Mouse (Mus musculus): Measurements from ENCODE around the gene Serpinf2. TPM values are rescaled to one million over a fixed set of nuclear protein-coding genes. Genes with fewer than 3 reads are reported as not detected.
A peak's percentile ranks its signal among the peaks of the same experiment; 100 is the strongest.
"Not testable (repeated sequence)": the region's sequence is repeated elsewhere in the genome, so short reads cannot be mapped to it uniquely, and the experiment has no call there.

Serpinf2 gene
- polyA plus RNA-seq, 1 experiment from 2014 or later: 631 TPM

DNA sequence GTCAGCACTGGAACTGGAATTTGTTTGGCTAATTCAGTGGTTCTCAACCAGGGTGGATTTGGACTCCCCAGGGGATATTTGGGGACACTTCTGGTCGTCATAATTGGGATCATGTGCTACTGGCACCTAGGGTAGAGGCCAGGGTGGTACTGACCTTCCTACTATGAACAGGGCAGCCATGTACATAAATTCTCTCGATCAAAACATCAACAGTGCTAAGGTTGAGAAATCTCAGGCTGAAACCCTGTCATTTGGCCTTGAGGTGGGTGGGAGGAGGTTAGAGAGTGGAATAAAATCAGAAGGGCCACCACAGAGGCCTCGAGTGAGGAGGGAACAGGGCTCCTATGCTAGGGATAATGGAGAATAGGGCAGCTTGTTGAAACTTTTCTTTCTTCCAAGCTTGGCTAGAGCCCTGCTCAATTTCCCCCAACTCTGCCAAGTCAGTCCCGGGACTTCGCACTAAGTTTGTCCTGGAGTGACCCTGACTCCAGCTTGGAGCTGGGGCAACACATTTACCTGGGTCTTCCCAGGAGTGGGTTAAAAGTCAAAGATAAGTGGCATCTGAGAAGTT, 19.8 kb upstream of the Serpinf2 start:
- Histone ChIP-seq H3K4me2 (peak overlapping the region; percentile 92), H3K27me3 (no peaks in the 10 kb centered on the region), H3K4me3 (replicated peaks) (0 out of 2 replicates have a peak overlapping the region, but pooled peaks have one; percentile 97), H3K27ac (replicated peaks) (peak overlapping the region; percentile 99), H3K36me3 (replicated peaks) (peaks cover 12% of the 10 kb centered on the region), H3K9ac (peak overlapping the region; percentile 48), H3K9me3 (replicated peaks) (no peaks in the 10 kb centered on the region), H3K4me1 (replicated peaks) (peaks cover 88% of the 10 kb centered on the region)
- ATAC-seq (ENCODE audit: insufficient read depth): no peak
- 56% methylated on average over 5 of the region's 5 CpGs for WGBS (ENCODE audit: insufficient replicate concordance)

DNA sequence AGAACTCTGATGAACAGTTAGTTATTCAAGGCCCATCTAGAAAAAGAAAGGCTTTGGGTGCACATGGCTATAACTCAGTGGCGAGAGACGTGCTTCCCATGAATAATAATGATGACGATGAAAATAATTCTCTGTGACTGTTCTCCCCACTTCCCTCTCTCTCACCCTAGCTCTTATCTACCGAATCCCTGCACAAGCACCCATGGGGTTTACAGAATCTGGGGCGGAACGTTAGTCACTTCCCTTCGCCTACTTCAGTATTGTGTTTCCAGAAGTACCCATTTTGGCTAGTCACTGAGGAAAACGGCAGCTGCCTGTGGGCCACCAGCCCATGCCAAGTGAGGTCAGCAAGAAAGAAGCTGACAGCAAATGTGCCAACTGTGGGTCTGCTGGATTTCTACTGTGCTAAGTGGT, 19.2 kb upstream of the Serpinf2 start:
- 13% methylated on average over 8 of the region's 8 CpGs for WGBS (ENCODE audit: insufficient replicate concordance)
- ATAC-seq (ENCODE audit: insufficient read depth): no peak

DNA sequence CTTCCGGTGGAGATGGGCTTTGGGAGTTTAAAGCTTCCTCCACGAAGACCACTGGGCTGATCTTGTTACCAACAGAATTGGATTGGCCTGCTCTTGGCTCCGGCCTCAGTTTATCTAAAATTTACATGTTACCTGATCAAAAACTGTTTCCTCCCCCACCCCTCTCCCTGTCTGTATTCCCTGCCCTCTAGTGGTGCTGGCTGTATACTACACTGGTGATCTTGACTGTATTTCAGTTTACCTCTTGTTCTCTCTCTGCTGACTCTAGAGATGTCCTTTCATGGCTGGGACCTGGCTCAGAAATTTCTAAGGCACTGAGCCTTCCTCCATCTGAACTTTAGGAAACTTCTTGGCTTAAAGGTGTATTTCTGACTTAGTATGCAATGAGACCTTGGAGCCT, 18.8 kb upstream of the Serpinf2 start:
- 12% methylated on average over 3 of the region's 3 CpGs for WGBS (ENCODE audit: insufficient replicate concordance)
- Histone ChIP-seq H3K27ac (replicated peaks) (peak overlapping the region; percentile 99), H3K4me3 (replicated peaks) (no peak overlapping the region), H3K4me2 (peak overlapping the region; percentile 42), H3K27me3 (no peaks in the 10 kb centered on the region), H3K36me3 (replicated peaks) (0 out of 2 replicates have a peak, but pooled peaks cover 1% of the 10 kb centered on the region), H3K9me3 (replicated peaks) (no peaks in the 10 kb centered on the region), H3K9ac (no peak overlapping the region; the same call in 1 of the 2 replicates), H3K4me1 (replicated peaks) (peaks cover 88% of the 10 kb centered on the region)
- no peak for ATAC-seq (ENCODE audit: insufficient read depth)

More for the DNA sequence above, 19.2 kb upstream of the Serpinf2 start:
- peaks cover 88% of the 10 kb centered on the region for H3K4me1 ChIP-seq (replicated peaks)
- no peaks in the 10 kb centered on the region for H3K27me3 ChIP-seq
- H3K9me3 ChIP-seq (replicated peaks): no peaks in the 10 kb centered on the region
- H3K36me3 ChIP-seq (replicated peaks): peaks cover 6% of the 10 kb centered on the region
- H3K9ac ChIP-seq: no peak overlapping the region; the same call in 1 of the 2 replicates
- H3K4me3 ChIP-seq (replicated peaks): no peak overlapping the region
- peak overlapping the region; percentile 99 for H3K27ac ChIP-seq (replicated peaks)
- H3K4me2 ChIP-seq: peak overlapping the region; percentile 8

DNA sequence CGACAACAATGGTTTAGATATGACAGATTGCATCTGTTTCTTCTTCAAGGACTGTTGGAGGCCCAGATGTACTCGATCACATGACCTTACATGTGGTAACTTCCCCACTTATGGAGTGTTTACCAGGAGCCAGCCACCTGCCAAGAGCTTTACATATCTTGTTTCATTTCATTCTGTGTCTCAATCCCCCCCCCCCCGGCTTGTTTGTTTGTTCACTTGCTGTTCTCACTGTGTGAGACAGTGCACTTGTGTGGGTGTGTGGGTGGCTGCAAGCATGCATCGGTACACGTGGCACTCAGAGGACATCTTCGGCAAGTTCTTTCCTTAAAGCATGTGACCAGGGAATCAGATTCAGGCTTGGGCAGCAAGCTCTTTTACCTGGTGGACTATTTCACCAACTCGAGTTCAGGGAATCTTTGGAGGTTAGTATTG, 17.1 kb upstream of the Serpinf2 start:
- WGBS (ENCODE audit: insufficient replicate concordance): 73% methylated on average over 7 of the region's 7 CpGs
- peaks cover 91% of the 10 kb centered on the region for H3K4me1 ChIP-seq (replicated peaks)
- peak overlapping the region; percentile 39; the same call in 1 of the 2 replicates for H3K27ac ChIP-seq (replicated peaks)
- no peak overlapping the region for H3K4me3 ChIP-seq (replicated peaks)
- no peak overlapping the region for H3K4me2 ChIP-seq
- no peak overlapping the region for H3K9ac ChIP-seq
- H3K27me3 ChIP-seq: no peaks in the 10 kb centered on the region
- peaks cover 17% of the 10 kb centered on the region for H3K36me3 ChIP-seq (replicated peaks)
- no peak for ATAC-seq (ENCODE audit: insufficient read depth)
- no peaks in the 10 kb centered on the region for H3K9me3 ChIP-seq (replicated peaks)

DNA sequence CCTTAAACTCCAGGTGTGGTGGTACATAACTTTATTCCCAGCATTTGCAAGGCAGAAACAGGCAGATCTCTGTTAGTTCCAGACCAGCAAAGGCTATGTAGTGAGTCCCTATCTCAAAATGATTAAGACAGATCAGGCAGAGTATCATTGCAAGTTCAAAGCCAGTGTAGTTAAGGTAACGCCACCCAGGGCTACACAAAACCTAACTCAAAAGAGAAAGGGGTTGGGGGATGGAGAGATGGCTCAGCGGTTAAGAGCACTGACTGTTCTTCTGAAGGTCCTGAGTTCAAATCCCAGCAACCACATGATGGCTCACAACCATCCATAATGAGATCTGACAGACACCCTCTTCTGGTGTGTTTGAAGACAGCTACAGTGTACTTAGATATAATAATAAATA, 16.6 kb upstream of the Serpinf2 start:
- ATAC-seq (ENCODE audit: insufficient read depth); H3K27me3 ChIP-seq; H3K9me3 ChIP-seq (replicated peaks); H3K4me3 ChIP-seq (replicated peaks); H3K9ac ChIP-seq; H3K4me2 ChIP-seq; H3K27ac ChIP-seq (replicated peaks): not testable (repeated sequence)
- H3K4me1 ChIP-seq (replicated peaks): peaks cover 95% of the 10 kb centered on the region
- H3K36me3 ChIP-seq (replicated peaks): peaks cover 21% of the 10 kb centered on the region
- WGBS (ENCODE audit: insufficient replicate concordance): 83% methylated on average over 2 of the region's 2 CpGs

DNA sequence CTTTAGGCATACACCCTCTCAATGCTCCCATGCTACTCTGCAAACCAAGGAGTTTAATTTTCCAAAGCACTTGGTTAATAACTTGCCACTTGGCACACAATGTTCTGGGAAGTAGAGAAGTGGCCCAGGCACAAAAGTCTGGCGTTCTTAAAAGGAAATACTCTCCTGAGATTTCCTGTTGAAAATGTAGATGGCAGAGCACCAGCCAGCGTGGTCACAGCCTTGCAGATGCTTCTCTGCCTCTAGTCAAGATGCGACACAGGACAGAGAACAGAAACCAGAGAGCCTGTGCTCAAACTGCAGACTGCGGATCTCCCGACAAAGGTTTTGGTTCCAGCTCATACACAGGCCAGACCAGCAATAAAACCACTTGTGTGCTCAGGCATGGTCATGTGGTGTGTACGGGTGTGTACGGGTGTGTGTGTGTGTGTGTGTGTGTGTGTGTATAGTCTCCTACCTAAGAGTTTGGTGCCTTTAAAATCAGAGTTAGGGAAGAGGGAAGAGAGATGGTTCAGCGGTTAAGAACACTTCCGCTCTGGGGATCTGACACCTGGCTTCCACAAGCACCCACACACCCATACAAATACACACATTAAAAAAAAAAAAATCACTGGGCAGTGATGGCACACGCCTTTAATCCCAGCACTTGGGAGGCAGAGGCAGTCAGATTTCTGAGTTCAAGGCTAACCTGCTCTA, 15.8 kb upstream of the Serpinf2 start:
- Histone ChIP-seq H3K27ac (replicated peaks) (peak overlapping the region; percentile 79), H3K27me3 (no peaks in the 10 kb centered on the region), H3K4me1 (replicated peaks) (peaks cover 96% of the 10 kb centered on the region), H3K9me3 (replicated peaks) (no peaks in the 10 kb centered on the region), H3K9ac (peak overlapping the region; percentile 80; the same call in 1 of the 2 replicates), H3K4me3 (replicated peaks) (peak overlapping the region; percentile 72), H3K4me2 (peak overlapping the region; percentile 98), H3K36me3 (replicated peaks) (peaks cover 21% of the 10 kb centered on the region)
- WGBS (ENCODE audit: insufficient replicate concordance): 70% methylated on average over 10 of the region's 10 CpGs
- no peak for ATAC-seq (ENCODE audit: insufficient read depth)

DNA sequence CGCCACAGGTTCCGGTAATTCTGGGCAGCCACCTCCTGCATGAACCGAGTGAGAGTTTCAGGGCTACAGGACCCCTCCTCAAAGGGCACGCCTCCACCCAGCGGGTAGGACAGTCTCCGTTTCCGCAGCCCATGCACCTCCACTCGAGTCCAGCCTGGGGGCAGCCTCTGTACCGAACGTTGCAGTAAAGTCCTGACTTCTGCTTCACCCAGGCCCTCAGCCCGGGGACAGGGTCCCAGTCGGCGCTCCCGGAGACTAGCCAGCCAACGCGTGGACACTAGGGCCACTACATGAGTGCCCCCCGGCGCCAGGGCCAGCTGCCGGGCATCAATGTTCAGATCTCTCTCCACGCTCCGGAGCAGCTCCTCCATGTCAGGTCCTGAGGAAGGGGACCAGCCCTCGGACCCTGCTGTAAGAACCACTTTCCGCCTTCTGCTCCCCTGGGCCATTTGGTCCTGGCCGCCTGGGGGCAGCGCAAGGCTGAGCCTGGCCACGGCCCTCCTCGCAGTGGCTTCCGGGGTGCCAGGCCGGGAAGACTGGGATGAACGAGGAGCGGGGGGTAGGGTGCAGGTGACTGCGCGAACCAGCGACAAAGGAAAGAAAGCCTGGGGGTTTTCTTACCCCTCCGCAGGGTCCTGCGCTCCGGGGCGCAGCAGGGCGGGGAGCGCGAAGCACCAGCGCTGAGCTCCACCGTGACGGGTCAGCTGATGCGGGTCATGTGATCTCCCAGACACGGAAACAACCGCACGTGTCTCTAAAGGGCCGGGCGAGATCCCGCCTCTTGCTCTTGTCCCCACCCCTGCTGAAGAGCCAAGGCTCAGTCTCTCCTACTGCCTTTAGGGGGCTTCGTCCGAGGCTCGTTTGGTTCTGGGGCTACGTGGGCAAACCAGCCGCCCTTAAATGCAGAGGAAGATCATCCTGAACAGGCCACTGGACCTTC, 14.9 kb upstream of the Serpinf2 start, which contains the start of gene Wdr81:
Gene Wdr81, minus strand, starts transcription at position 727 of the 940 bp plus-strand sequence.
- H3K9ac ChIP-seq: peak within 1 kb of the TSS; percentile 80
- peak within 1 kb of the TSS; percentile 98 for H3K4me2 ChIP-seq
- 2% methylated on average over 56 of the region's 56 CpGs for WGBS (ENCODE audit: insufficient replicate concordance)
- no peaks in the 10 kb centered on the region for H3K27me3 ChIP-seq
- H3K4me1 ChIP-seq (replicated peaks): peaks cover 95% of the 10 kb centered on the region
- peak within 1 kb of the TSS; percentile 72 for H3K4me3 ChIP-seq (replicated peaks)
- ATAC-seq (ENCODE audit: insufficient read depth): peak; percentile 64
- peak within 1 kb of the TSS; percentile 79 for H3K27ac ChIP-seq (replicated peaks)
- peaks cover 25% of the 10 kb centered on the region for H3K36me3 ChIP-seq (replicated peaks)
- H3K9me3 ChIP-seq (replicated peaks): no peaks in the 10 kb centered on the region

DNA sequence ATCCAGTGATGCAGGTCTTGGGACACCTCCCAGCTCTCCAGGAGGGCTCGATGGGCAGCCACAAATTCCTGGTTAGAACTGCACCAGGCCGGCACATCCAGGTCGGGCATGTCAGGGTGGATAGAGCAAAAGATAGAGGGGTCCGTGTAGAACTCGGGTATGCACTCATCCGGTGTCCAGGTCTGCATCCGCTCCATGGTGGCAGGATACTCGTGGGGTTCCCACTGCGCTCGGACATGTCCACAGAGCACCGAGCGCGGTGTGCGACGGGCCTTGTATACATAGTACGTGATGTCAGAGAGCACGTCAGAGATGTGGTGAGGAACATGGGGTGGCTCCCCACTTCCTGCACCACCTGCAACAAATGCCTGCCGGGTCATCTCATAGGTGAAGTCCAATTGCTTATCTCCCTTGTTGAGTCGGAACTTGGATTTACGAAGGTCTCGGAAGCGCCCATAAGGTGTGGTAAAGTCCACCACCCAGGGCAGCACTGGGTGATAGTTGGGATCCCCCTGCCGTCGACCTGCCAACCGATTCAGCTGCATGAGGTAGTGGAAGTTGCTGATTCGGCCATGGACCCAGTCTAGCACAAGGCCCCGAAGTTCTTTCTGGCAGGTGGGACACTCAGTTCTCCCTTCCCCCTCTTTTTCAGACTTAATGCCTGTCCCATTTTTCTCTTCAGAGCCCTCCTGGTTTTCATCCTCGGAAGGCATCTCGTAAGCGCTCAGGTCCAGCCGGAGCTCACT, 13.6 kb upstream of the Serpinf2 start:
- no peak for ATAC-seq (ENCODE audit: insufficient read depth)
- Histone ChIP-seq H3K36me3 (replicated peaks) (peaks cover 37% of the 10 kb centered on the region), H3K9ac (peak overlapping the region; percentile 80; the same call in 1 of the 2 replicates), H3K4me1 (replicated peaks) (peaks cover 95% of the 10 kb centered on the region), H3K4me3 (replicated peaks) (peak overlapping the region; percentile 72), H3K27ac (replicated peaks) (peak overlapping the region; percentile 98; the same call in 1 of the 2 replicates), H3K4me2 (peak overlapping the region; percentile 98), H3K9me3 (replicated peaks) (no peaks in the 10 kb centered on the region), H3K27me3 (no peaks in the 10 kb centered on the region)
- 89% methylated on average over 31 of the region's 31 CpGs for WGBS (ENCODE audit: insufficient replicate concordance)

DNA sequence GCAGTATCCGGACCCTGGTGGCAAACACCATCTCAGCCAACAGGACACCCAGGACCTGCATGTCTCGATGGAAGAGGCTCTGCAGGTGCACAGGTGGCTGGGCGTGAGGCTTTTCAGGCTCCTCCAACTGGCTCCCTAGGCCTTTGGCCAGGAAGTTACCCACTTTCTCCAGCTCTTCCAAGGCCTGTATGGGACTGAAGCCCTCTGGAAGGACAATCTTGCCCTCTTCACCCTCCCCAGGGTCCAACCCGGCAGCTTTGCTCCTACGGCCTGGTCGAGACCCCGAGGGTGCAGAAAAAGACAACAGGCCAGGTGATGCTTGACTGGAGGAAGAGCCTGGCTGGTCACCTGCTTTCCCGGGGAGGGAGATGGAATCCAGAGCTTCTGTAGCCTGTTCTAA, 12.7 kb upstream of the Serpinf2 start:
- ATAC-seq (ENCODE audit: insufficient read depth): no peak
- Histone ChIP-seq H3K27me3 (no peaks in the 10 kb centered on the region), H3K36me3 (replicated peaks) (peaks cover 46% of the 10 kb centered on the region), H3K27ac (replicated peaks) (peak overlapping the region; percentile 98), H3K4me2 (peak overlapping the region; percentile 98), H3K4me3 (replicated peaks) (peak overlapping the region; percentile 58), H3K4me1 (replicated peaks) (peaks cover 96% of the 10 kb centered on the region), H3K9ac (peak overlapping the region; percentile 75), H3K9me3 (replicated peaks) (no peaks in the 10 kb centered on the region)
- WGBS (ENCODE audit: insufficient replicate concordance): 85% methylated on average over 8 of the region's 8 CpGs

DNA sequence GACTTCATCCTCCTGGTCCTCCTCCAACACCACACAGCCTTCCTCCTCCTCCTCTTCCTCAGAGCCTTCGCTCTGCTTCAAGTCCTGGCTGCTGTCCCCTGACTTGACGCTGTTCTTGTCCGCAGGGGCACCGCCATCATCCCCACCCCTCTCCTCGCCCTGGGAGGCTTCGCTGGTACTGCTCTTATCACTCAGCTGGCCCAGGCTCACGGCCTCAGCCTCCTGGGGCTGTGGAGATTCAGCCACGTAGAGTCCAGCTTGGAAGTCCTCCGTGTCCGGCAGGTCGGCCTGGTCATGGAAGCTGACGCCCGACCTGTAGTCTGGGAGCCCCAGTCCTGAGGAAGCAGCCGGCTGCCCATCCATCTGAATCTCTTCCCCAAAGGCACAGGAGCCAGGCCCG, 11.5 kb upstream of the Serpinf2 start:
- 30% methylated on average over 15 of the region's 15 CpGs for WGBS (ENCODE audit: insufficient replicate concordance)
- H3K36me3 ChIP-seq (replicated peaks): peaks cover 57% of the 10 kb centered on the region
- peak overlapping the region; percentile 58 for H3K4me3 ChIP-seq (replicated peaks)
- H3K9ac ChIP-seq: peak overlapping the region; percentile 75
- ATAC-seq (ENCODE audit: insufficient read depth): peak; percentile 60
- H3K27me3 ChIP-seq: no peaks in the 10 kb centered on the region
- H3K4me2 ChIP-seq: peak overlapping the region; percentile 98
- peak overlapping the region; percentile 98 for H3K27ac ChIP-seq (replicated peaks)
- peaks cover 89% of the 10 kb centered on the region for H3K4me1 ChIP-seq (replicated peaks)
- H3K9me3 ChIP-seq (replicated peaks): no peaks in the 10 kb centered on the region

Data from liver, embryonic 15.5 days (tissue).